Mouse (Mus musculus) heart, adult 2 months (tissue): Measurements from ENCODE around the gene Fut2.

ENCODE experiments used
- CTCF ChIP-seq: fragments of 200-600 bp; IDR thresholded peaks from 2 replicates; pipeline ENCODE4 v1.8.1; 2022; ENCODE audit warnings: antibody characterized with exemption, mild to moderate bottlenecking, moderate library complexity
- POLR2A ChIP-seq: fragments of 200-500 bp; IDR thresholded peaks from 2 replicates; pipeline ENCODE4 v1.6.1; 2011; ENCODE audit warnings: mild to moderate bottlenecking, low read depth, low read length, control low read depth; ENCODE audit not compliant: insufficient read depth

DNA sequence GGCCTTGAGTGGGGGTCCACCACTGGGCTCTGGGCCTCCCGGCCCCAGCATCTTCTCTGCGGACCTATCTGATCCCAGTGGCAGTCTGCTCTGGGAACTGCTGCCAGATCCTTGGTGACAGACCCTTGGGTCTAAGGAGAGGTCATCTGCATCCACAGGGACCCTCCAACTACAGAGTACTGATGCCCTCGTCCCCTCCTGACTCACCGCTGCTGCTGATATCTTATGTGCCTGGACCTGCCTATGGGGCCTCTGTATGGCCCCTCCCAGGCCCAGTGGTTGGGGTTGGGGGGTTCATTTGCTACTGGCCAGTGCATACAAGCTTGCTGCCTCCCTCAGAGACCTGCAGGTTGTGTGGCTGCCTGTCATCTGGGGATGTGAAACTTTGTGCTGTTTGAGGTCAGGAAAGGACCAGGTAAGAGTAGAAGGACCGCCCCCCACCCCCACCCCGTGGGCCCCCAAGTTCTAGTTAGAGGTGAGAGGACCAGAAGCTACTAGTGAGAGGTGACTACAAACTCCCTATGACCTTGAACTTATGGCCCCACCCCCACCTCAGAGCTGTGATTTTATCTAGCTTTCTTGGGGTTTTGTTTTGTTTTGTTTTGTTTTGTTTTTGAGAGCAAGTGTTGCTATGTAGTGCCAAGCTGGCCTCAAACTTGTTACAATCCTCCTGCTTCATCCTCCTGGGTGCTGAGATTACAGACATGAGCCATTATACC lies 21.2 kb downstream of the Fut2 start:
- TF ChIP-seq CTCF (no peak), POLR2A (no peak)
